Mouse (Mus musculus): ENCODE measurements around the gene Eif4e2.
A peak's percentile ranks its signal among the peaks of the same experiment; 100 is the strongest.

Eif4e2 gene

GRCm38 (mm10) chr1:87232197-87232596 is 18.5 kb downstream of the Eif4e2 start:
- Histone ChIP-seq H3K27me3 (ENCODE audit: insufficient read depth, low read length) (no peaks in the 10 kb centered on the region), H3K4me1 (replicated peaks; ENCODE audit: low read depth, low read length) (peaks cover 100% of the 10 kb centered on the region), H3K9me3 (ENCODE audit: low read length) (no peaks in the 10 kb centered on the region), H3K4me3 (replicated peaks; ENCODE audit: low read length) (peak overlapping the region; percentile 56), H3K36me3 (ENCODE audit: insufficient read depth, low read length) (peaks cover 96% of the 10 kb centered on the region)
- TF ChIP-seq NANOG (IDR thresholded peaks at IDR 0.05; ENCODE audit: borderline replicate concordance, low read length) (no peak), POU5F1 (IDR thresholded peaks at IDR 0.05; ENCODE audit: borderline replicate concordance, low read length) (no peak), CTCF (conservative IDR thresholded peaks at IDR 0.05; ENCODE audit: low read length) (no peak)

GRCm38 (mm10) chr1:87239056-87239455 is 25.3 kb downstream of the Eif4e2 start:
- Histone ChIP-seq H3K36me3 (ENCODE audit: insufficient read depth, low read length) (peaks cover 78% of the 10 kb centered on the region), H3K4me3 (replicated peaks; ENCODE audit: low read length) (no peak overlapping the region), H3K9me3 (ENCODE audit: low read length) (no peaks in the 10 kb centered on the region), H3K27me3 (ENCODE audit: insufficient read depth, low read length) (no peaks in the 10 kb centered on the region), H3K4me1 (replicated peaks; ENCODE audit: low read depth, low read length) (peaks cover 84% of the 10 kb centered on the region)
- TF ChIP-seq CTCF (conservative IDR thresholded peaks at IDR 0.05; ENCODE audit: low read length), result no peak
- no peak for TF ChIP-seq NANOG (IDR thresholded peaks at IDR 0.05; ENCODE audit: borderline replicate concordance, low read length)
- no peak for TF ChIP-seq POU5F1 (IDR thresholded peaks at IDR 0.05; ENCODE audit: borderline replicate concordance, low read length)

GRCm38 (mm10) chr1:87243021-87243420 is 29.3 kb downstream of the Eif4e2 start:
- Histone ChIP-seq H3K9me3 (ENCODE audit: low read length) (no peaks in the 10 kb centered on the region), H3K27me3 (ENCODE audit: insufficient read depth, low read length) (no peaks in the 10 kb centered on the region), H3K4me3 (replicated peaks; ENCODE audit: low read length) (no peak overlapping the region), H3K36me3 (ENCODE audit: insufficient read depth, low read length) (peaks cover 41% of the 10 kb centered on the region), H3K4me1 (replicated peaks; ENCODE audit: low read depth, low read length) (peaks cover 58% of the 10 kb centered on the region)
- no peak for TF ChIP-seq NANOG (IDR thresholded peaks at IDR 0.05; ENCODE audit: borderline replicate concordance, low read length)
- TF ChIP-seq CTCF (conservative IDR thresholded peaks at IDR 0.05; ENCODE audit: low read length), result no peak
- TF ChIP-seq POU5F1 (IDR thresholded peaks at IDR 0.05; ENCODE audit: borderline replicate concordance, low read length), result no peak

GRCm38 (mm10) chr1:87245430-87245829 is 31.7 kb downstream of the Eif4e2 start:
- no peaks in the 10 kb centered on the region for H3K9me3 ChIP-seq (ENCODE audit: low read length)
- H3K4me1 ChIP-seq (replicated peaks; ENCODE audit: low read depth, low read length), result peaks cover 44% of the 10 kb centered on the region
- TF ChIP-seq CTCF (conservative IDR thresholded peaks at IDR 0.05; ENCODE audit: low read length) (no peak), NANOG (IDR thresholded peaks at IDR 0.05; ENCODE audit: borderline replicate concordance, low read length) (no peak), POU5F1 (IDR thresholded peaks at IDR 0.05; ENCODE audit: borderline replicate concordance, low read length) (no peak)
- no peak overlapping the region for H3K4me3 ChIP-seq (replicated peaks; ENCODE audit: low read length)
- peaks cover 23% of the 10 kb centered on the region for H3K36me3 ChIP-seq (ENCODE audit: insufficient read depth, low read length)
- no peaks in the 10 kb centered on the region for H3K27me3 ChIP-seq (ENCODE audit: insufficient read depth, low read length)

- peaks cover 40% of the 10 kb centered on the region for H3K4me1 ChIP-seq (replicated peaks; ENCODE audit: low read depth, low read length)
- H3K36me3 ChIP-seq (ENCODE audit: insufficient read depth, low read length), result peaks cover 19% of the 10 kb centered on the region
- no peak for TF ChIP-seq NANOG (IDR thresholded peaks at IDR 0.05; ENCODE audit: borderline replicate concordance, low read length)
- TF ChIP-seq CTCF (conservative IDR thresholded peaks at IDR 0.05; ENCODE audit: low read length), result peak; percentile 95
- TF ChIP-seq POU5F1 (IDR thresholded peaks at IDR 0.05; ENCODE audit: borderline replicate concordance, low read length), result no peak
- H3K4me3 ChIP-seq (replicated peaks; ENCODE audit: low read length), result peak overlapping the region; percentile 39
- no peaks in the 10 kb centered on the region for H3K27me3 ChIP-seq (ENCODE audit: insufficient read depth, low read length)
- H3K9me3 ChIP-seq (ENCODE audit: low read length), result no peaks in the 10 kb centered on the region
Observed at GRCm38 (mm10) chr1:87245929-87246815, 32.5 kb downstream of the Eif4e2 start.

- Histone ChIP-seq H3K9me3 (ENCODE audit: low read length) (no peaks in the 10 kb centered on the region), H3K27me3 (ENCODE audit: insufficient read depth, low read length) (peaks cover 14% of the 10 kb centered on the region; the same call in 1 of the 2 replicates), H3K4me3 (replicated peaks; ENCODE audit: low read length) (no peak overlapping the region), H3K4me1 (replicated peaks; ENCODE audit: low read depth, low read length) (peaks cover 30% of the 10 kb centered on the region), H3K36me3 (ENCODE audit: insufficient read depth, low read length) (peaks cover 9% of the 10 kb centered on the region; the same call in 1 of the 2 replicates)
- TF ChIP-seq CTCF (conservative IDR thresholded peaks at IDR 0.05; ENCODE audit: low read length), result no peak
- no peak for TF ChIP-seq NANOG (IDR thresholded peaks at IDR 0.05; ENCODE audit: borderline replicate concordance, low read length)
- TF ChIP-seq POU5F1 (IDR thresholded peaks at IDR 0.05; ENCODE audit: borderline replicate concordance, low read length), result no peak
Observed at GRCm38 (mm10) chr1:87252040-87252609, 38.4 kb downstream of the Eif4e2 start.

GRCm38 (mm10) chr1:87255173-87255572 is 41.5 kb downstream of the Eif4e2 start:
- Histone ChIP-seq H3K36me3 (ENCODE audit: insufficient read depth, low read length) (no peaks in the 10 kb centered on the region), H3K9me3 (ENCODE audit: low read length) (no peaks in the 10 kb centered on the region), H3K27me3 (ENCODE audit: insufficient read depth, low read length) (peaks cover 32% of the 10 kb centered on the region), H3K4me1 (replicated peaks; ENCODE audit: low read depth, low read length) (peaks cover 45% of the 10 kb centered on the region), H3K4me3 (replicated peaks; ENCODE audit: low read length) (no peak overlapping the region)
- TF ChIP-seq CTCF (conservative IDR thresholded peaks at IDR 0.05; ENCODE audit: low read length) (no peak), POU5F1 (IDR thresholded peaks at IDR 0.05; ENCODE audit: borderline replicate concordance, low read length) (no peak), NANOG (IDR thresholded peaks at IDR 0.05; ENCODE audit: borderline replicate concordance, low read length) (no peak)

- no peaks in the 10 kb centered on the region for H3K9me3 ChIP-seq (ENCODE audit: low read length)
- H3K36me3 ChIP-seq (ENCODE audit: insufficient read depth, low read length), result no peaks in the 10 kb centered on the region
- H3K4me3 ChIP-seq (replicated peaks; ENCODE audit: low read length), result no peak overlapping the region
- H3K27me3 ChIP-seq (ENCODE audit: insufficient read depth, low read length), result peaks cover 50% of the 10 kb centered on the region
- H3K4me1 ChIP-seq (replicated peaks; ENCODE audit: low read depth, low read length), result peaks cover 42% of the 10 kb centered on the region
- TF ChIP-seq POU5F1 (IDR thresholded peaks at IDR 0.05; ENCODE audit: borderline replicate concordance, low read length) (no peak), NANOG (IDR thresholded peaks at IDR 0.05; ENCODE audit: borderline replicate concordance, low read length) (no peak), CTCF (conservative IDR thresholded peaks at IDR 0.05; ENCODE audit: low read length) (no peak)
Observed at GRCm38 (mm10) chr1:87257691-87258090, 44.0 kb downstream of the Eif4e2 start.
